Mouse (Mus musculus) brain, embryonic 14.5 days (tissue): Measurements from ENCODE around the gene Tubg2. TPM values are rescaled to one million over a fixed set of nuclear protein-coding genes. Genes with fewer than 3 reads are reported as not detected.

Source experiments
- DNase-seq: peaks from one replicate; pipeline ENCODE4 v3.0.0-alpha.2; 2011; ENCODE audit warnings: low read depth
- CTCF ChIP-seq: fragments of 200-500 bp; IDR thresholded peaks from 2 replicates; pipeline ENCODE4 v1.5.1; 2012; ENCODE audit warnings: inconsistent platforms, mild to moderate bottlenecking, moderate library complexity, borderline replicate concordance; ENCODE audit not compliant: insufficient read depth, insufficient read length; ENCODE audit errors: extremely low read depth
- POLR2A ChIP-seq: fragments of 200-500 bp; IDR thresholded peaks from 2 replicates; pipeline ENCODE4 v1.6.1; 2012; ENCODE audit warnings: mild to moderate bottlenecking, inconsistent platforms, borderline replicate concordance; ENCODE audit not compliant: poor library complexity, insufficient read depth, insufficient read length, severe bottlenecking; ENCODE audit errors: extremely low read depth
- polyA plus RNA-seq: library from polyadenylated mRNA; depleted of rRNA; stranded (reverse); fragments of >200 nt; gene quantifications from 2 replicates; pipeline ENCODE4 v1.2.3, GENCODE M21; 2012

Gene Tubg2
- polyA plus RNA-seq, 1 experiment: 30.7 TPM

DNA sequence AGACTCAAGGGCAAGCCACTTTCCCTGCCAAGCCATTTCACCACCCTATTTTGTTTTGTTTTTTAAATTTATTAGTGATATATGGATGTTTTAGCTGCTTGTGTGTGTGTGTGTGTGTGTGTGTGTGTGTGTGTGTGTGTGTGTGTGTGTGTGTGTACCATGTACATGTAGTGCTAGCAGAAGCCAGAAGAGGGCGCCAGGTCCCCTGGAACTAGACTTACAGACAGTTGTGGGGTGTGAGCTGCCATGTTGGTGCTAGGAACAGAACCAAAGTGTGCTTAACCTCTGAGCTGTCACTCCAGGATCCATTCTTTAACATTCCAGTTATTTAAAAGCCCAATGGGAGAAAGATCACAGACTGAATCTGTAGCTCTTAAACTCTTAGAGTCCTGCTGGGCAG lies 28.6 kb upstream of the Tubg2 start:
- TF ChIP-seq POLR2A (no peak), CTCF (no peak)
- no peak for DNase-seq

DNA sequence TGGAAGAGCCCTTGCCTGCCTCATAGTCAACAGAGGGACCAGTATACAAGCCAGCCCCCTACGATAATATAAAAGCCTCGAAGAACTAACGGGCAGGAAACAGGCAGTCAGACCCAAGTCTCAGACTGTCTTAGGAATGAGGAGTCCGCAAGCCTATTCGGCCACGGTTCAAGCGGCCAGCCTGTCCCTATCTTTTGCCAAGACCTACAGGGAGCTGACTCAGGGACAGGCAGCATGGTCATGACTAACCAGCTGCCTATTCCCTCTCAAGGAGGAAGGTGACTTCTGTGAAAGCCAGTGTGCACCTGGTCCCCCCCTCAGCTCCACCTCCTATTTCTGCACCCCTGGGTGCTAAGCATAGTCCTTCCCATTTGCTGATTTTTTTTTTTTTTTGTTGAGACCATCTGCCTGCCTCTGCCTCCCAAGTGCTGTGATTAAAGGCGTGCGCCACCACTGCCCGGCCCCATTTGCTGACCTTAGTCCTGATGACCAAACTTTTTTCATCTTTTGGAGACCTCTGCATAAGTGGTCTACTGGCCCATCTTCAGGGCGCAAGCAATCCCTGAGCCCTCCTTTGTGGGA lies 26.6 kb upstream of the Tubg2 start:
- no peak for DNase-seq
- TF ChIP-seq POLR2A (no peak), CTCF (no peak)

DNA sequence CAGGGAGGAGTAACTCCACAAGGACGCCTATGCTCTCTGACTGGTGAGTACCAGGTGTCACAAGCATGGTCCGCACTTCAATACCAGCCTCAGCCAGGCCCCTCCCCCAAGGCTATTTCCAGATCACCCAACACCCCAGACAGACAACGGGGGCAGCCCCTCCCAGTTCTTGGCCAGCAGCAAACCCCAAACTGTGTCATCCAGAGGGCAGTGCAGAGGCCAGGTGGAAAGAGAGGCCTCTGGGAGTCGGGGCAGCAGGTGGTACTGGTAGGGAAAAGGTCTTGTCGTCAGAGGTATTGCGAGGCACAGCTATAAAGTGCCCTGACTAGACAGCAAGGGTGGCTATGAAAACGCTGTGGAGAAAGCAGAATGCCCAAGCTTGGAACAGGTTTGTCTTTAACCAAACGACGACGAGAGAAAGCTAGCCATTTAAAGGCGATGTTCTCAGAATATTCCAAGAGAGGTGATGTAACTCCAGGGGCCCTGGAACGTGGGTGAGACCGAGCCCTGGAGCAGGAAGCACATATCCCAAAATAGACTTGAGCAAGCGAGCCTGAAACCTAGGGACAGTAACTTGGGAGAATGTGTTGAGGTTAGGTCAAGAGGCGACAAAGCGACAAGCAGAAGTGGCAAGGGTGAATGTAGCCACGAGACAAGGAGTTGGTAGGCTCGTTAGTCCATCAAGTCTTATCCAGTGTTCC lies 25.5 kb upstream of the Tubg2 start:
- TF ChIP-seq CTCF (no peak), POLR2A (no peak)

DNA sequence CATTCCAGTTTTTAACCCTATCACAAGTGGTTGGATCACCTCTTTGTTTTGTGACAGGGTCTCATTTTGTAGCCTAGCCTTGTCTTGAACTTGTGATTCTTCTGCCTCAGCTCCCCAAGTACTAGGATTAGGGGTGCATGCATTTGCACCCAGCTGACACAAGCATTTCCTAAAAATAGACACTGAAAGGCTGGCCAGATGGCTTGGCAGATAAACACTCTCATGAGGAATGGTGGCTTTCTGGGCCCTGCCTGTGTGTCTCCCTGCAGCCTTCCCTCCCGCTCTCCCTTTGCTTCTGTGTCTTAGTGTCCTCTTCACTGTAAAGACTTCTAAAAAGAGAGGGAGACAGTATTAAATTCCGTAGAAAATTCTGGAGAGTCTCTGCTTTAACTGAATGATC lies 24.5 kb upstream of the Tubg2 start:
- TF ChIP-seq CTCF (no peak), POLR2A (no peak)
- DNase-seq: peak; percentile 28

More for the DNA sequence above, 25.5 kb upstream of the Tubg2 start:
- DNase-seq: no peak

DNA sequence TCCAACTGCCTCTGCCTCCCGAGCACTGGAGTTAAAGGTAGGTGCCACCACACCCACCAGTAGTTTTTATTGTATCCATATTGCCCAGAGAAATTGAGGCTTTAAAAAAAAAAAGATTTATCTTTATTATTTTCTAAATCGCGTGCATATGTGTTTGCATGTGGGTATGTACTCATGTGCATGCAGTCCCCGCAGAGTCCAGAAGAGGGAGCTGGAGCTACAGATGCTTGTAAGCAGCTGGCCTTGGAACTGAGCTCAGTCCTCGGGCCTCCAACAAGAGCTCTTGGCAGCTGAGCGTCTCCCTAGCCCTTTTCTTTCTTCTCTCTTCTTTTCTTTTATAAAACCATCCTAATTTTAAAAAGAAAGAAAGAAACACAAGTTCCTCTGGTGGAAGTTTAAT lies 24.0 kb upstream of the Tubg2 start:
- peak; percentile 59 for DNase-seq
- TF ChIP-seq CTCF (peak; percentile 37; the same call in 1 of the 2 replicates), POLR2A (no peak)

DNA sequence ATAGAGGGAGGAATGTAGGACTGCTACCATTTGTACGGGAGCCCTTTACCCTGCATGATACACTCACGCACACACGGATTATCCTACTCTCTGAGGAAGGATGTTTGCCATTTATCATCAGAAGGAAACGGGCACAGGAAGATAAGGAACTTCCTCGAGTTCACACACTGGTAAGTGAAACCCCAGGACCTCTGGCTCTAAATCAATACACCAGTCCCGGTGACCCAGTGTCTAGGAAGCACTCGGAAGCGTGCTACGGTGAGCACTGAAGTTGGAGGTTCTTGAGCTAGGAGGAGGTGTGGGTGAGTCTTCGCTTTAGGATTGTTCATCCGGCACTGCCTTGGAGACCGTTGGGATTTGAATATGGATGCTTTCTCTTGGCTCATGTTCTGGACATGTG lies 22.7 kb upstream of the Tubg2 start:
- TF ChIP-seq CTCF (no peak), POLR2A (no peak)
- DNase-seq: no peak

DNA sequence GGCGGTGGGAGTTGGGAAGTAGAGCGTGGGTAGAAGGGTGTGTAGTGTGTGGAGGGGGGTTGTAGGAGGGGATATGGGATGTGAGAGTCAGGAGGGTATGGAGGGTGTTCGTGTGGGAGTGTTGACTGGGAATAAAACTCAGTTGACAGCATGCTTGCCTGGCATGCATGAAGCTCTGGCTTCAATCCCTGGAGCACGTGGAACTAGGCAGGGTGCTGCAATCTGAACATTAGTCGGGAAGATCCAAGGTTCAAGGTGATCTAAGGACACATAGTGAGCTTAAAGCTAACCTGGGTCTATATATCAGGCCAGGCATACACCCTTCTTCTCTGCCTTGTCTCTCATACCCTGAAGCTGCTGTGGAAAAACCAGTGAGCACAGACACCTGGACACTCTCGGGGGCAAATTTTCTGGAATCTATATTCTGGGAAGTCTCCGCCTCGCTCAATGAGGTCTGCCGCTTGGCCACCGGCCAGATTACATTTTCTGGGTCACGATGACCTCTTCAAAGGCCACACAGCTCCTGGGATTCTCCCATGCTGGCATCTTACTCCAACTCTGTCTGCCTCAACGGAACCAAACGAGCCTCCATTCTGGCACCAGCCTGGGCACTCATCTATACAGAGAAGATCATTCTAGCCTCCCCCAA lies 21.4 kb upstream of the Tubg2 start:
- no peak for DNase-seq
- TF ChIP-seq POLR2A (no peak), CTCF (no peak)

DNA sequence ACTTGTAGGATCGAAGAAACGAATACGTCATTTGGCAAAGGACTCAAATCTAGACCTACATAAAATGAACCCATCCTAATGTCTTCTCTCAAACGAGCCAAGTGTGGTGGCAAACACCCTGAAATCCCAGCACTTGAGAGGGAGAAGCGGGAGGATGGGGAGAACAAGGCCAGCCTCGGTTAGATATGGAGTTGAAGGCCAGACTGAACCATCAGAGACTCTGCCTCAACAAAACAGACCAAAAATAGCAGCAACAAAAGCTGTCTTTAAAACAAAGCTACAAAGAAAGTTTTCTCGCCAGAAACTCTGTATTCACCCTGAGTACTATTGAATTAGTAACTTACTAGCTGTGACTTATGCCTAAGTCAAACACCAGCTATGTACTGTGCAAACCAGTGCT lies 18.7 kb upstream of the Tubg2 start:
- DNase-seq: no peak
- no peak for TF ChIP-seq POLR2A
- TF ChIP-seq CTCF: no peak

DNA sequence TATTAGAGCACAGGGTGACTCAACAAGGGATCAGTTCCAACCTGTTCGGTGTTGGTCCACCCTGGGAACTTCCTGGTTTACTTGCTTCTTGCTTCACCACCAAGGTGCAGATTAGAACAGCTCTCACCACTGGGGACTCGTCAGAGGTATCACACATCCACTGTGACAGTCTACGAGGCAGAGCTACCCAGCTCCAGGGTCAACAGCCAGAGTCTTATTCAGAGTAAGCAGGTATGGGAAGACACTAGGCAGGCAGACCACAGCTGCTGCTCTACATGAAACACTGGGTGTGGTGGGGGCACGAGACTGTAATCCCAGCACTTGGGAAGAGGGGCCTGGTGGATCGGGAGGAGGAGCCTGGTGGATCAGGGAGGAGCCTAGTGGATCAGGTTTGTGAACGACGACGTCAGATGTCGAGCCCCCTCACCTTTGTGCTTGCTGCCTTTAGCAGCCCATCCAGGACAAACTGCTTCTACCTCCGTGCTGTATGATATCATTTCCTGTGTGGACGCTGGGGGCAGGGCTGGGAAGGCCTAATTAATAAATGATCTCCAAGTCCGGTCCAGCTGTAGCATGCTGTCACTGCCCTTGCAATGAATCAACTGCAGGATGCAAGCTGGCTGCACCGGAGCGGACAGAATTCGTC lies 17.0 kb upstream of the Tubg2 start:
- no peak for TF ChIP-seq POLR2A
- no peak for TF ChIP-seq CTCF
- peak; percentile 68 for DNase-seq

DNA sequence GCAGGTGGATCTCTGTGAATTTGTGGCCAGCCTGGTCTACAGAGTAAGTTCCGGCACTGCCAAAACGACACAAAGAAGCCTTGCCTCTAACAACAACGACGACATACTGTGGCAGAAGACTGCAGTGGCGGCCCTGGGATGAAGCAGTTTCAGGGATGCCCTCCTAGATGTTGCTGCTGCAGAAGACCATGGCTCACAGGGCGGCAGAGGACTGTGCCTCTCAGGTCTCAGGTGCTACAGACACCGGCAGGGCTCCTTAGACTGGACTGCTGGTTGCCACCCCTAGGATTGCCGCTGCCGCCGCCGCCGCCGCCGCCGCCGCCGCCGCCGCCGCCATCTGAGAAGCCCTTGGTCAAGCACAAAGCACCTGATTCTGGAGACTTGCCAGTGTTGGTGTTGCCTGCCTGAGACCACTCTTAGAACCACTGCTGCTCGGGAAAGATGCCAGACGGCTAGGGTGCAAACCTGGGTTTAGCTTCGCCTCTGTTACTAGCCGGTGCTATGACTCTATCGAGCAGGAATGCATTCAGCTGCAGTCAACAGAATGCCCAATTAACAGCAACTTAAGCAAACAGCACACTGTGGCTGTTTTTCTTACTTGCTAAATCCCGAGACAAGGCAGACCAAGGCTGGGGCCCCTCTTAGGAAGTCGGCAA lies 15.4 kb upstream of the Tubg2 start:
- TF ChIP-seq CTCF (no peak), POLR2A (no peak)
- DNase-seq: peak; percentile 96

DNA sequence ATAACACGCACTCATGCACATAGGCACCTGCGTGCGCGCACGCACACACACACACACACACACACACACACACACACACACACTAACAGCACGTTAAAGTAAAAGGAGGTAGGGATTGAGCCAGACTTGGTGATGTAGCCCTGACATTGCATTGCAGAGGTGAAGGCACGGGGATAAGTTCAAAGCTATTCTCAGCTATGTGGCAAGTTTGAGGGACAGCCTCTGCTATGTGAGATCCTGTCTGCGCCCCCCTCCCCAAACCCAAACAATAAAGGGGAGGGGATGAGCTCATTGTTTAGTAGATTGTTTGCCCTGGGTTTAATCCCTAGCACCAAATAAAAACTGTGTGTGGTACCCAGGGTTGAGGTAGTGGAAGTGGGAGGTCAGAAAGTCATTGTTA lies 14.6 kb upstream of the Tubg2 start:
- TF ChIP-seq POLR2A (no peak), CTCF (no peak)
- no peak for DNase-seq

DNA sequence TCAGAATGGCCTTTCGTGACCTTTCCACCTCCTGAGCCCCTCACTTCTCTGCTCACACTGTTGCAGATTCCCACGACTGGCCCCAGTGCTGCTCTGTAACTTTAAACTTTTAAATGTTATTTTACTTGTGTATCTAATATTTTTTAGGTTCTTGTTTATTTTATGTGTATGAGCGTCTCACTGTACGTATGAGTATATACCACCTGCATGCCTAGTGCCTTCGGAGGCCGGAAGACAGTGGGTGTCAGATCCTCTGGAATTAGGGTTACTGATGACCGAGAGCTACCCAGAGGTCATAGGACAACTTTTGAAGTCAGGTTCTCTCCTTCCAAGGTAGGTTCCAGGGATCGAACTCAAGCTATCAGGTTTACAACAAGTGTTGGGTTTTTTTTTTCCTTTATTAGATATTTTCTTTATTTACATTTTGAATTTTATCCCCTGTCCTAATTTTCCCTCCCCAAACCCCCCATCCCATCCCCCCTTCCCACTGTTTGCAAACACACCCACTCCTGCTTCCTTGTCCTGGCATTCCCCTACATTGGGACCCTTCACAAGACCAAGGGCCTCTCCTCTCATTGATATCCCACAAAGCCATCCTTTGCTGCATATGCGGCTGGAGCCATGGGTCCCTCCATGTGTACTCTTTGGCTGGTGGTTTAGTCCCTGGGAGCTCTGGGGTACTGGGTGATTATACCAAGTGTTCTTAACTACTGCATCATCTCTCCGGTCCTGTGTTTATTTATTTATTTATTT lies 13.3 kb upstream of the Tubg2 start:
- no peak for DNase-seq
- TF ChIP-seq POLR2A: no peak
- no peak for TF ChIP-seq CTCF
